Mouse (Mus musculus): ENCODE data around the gene Whrn.

Gene Whrn

DNA sequence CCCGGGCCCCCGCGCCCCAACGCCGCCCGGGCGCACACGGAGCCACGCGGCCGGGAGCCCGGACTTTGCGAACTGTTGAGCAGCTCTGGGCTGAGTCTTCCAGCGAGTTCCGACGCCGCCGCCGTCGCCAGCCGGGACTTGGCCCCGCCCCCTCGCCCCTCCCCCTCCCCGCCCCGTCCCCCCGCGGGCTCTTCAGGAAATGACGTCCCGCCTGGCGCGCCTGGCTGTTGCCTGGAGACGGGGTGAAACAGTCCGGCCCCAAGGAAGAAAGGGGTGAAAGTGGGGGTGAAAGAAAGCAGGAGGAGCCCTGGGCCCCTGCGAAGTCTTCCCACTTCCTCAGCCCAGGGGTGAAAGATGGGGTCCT is at the start of gene Whrn:
TSS of gene Whrn (minus strand) at position 77 of the 364 bp plus-strand sequence.
- peak; percentile 55 for DNase-seq (ENCODE audit: low spot score)

DNA sequence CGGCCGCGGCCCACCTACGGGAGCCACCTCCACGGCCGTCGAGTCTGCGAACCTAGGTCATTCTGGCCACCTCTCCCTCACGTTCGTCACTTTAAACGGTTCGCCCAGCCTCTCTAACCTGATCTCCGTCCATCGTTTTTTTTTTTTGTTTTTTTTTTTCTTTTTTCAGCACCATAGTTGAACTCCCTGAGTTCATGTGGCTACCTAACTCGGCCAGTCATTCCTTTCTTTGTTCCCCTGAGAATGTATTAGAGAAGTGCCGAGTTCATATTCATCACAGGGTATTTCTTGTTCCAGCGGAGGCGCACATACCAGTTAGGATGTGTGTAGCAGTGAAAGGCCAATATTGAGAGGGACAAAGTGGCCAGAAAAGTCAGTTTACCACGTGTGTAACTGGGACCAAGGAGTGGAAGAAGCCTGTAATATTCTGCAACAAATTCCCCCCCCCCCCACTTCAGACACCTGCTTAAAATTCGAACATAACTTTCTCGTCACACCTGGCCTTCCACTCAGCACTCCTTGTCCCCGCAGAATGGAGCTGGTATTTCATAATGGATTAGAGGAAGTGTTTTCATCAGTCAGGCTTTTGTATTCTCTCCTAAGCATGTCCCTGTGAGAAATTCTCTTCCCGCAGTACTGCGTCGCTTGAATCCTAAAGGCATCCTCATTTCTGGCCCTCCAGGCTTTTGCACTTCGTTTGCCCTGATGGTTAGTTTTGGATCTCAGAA is 49.6 kb upstream of the Whrn start:
- no peak for DNase-seq (ENCODE audit: low spot score)

DNA sequence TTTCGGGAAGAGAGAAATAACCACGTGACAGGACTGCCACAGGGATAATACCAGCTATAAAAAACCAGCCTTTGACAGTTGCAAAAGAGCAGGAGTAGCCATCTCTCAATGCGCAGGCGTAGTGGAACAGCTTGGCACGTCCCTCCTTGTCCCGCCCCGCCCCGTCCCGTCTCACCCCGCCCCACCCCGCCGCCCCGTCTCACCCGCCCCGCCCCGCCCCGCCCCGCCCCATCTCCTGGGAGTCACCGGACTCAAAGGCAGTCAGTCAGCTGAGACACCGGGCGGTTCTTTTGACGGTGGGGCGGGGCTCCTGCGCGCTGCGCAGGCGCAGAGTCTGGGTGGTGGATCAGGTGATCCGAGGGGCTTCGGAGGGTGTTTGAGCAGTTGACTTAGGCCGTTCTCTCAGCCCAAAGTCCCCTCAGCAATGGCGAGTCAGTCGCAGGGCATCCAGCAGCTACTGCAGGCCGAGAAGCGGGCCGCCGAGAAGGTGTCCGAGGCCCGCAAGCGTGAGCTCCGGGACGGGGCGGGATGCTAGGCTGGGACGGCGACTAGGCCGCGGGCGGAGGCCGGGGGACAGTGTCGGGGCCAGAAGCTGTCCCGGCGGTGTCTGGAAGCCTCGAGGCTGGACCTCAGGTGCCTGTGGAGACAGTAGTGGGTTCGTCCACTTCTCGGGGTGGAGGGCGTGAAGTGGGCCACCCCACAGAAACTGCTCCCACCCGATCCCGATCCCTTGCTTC is 48.9 kb upstream of the Whrn start, which contains the start of gene Atp6v1g1:
TSS of gene Atp6v1g1 (plus strand) at position 279 of the 737 bp plus-strand sequence.
- DNase-seq (ENCODE audit: low spot score), result peak; percentile 83

GRCm38 (mm10) chr4:63543746-63544493 is 48.1 kb upstream of the Whrn start:
- no peak for DNase-seq (ENCODE audit: low spot score)

GRCm38 (mm10) chr4:63542209-63542608 is 46.4 kb upstream of the Whrn start:
- no peak for DNase-seq (ENCODE audit: low spot score)

GRCm38 (mm10) chr4:63537602-63538001 is 41.8 kb upstream of the Whrn start:
- no peak for DNase-seq (ENCODE audit: low spot score)

GRCm38 (mm10) chr4:63530409-63530808 is 34.6 kb upstream of the Whrn start:
- DNase-seq (ENCODE audit: low spot score), result no peak

GRCm38 (mm10) chr4:63528946-63529345 is 33.2 kb upstream of the Whrn start:
- no peak for DNase-seq (ENCODE audit: low spot score)

DNA sequence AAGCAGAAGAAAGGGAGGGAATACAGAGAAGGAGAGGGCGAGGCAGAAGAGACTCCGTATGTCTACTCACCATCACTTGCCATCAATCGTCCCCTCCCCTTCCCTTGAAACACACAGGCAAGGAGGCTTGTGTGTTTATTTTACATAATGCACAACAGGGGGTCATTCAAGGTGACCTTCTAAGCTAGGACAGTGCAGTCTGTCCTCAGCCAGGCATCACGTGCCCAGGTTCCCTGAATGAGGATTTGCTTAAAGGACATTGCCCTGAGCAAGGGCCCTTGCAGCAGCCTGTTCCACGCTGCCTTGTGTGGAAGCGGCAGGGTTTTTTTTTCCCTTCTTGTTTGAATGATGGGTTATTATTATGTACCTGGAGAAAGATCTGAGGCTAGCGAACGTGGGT is 29.7 kb upstream of the Whrn start:
- DNase-seq (ENCODE audit: low spot score), result no peak

DNA sequence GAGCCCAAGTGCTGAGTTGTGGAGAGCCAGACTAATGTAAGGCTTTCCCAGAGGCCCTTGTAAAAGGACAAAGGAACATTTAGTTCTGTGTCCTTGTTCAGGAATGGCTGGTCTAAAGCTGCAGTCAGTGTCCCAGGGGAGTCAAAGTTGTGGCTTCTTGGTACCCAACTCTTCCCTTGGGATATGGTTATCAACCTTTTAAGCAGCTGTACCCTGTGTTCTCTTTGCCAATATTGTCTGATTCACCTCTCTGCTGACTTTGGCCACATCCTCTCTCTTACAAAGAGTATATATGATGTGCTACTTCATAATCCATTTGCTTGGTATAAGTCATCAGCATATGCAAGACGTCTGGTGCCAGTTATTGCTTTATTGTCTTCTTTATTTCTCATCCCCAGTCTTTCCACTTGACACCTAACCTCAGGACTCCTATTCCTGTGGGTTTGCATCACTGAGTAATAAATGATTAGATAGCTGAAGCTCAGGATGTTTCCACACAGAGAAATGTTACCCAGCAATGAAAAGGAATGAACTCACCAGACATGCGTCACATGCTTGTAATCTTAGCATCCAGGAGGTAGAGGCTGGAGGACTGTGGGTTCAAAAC is 26.1 kb upstream of the Whrn start:
- DNase-seq (ENCODE audit: low spot score), result no peak

DNA sequence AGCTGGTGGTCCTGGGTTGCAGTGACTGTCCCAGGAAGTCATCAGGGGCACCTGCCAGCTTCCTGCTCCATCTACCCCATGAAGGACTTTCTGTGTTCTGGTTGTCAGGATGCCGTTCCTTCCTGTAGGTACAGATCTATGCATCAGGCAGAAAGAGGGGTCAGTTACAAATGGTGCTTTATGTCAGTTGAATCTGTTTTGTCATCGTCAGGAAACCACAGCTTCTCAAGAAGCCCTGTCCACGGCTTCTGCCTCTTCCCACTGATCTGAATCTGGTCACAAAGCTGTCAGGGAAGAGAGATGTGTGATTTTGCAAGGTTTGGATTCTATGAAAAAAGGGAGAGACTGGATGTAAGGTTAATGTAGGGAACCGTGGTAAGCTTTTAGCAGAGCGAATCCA is 19.2 kb upstream of the Whrn start:
- DNase-seq (ENCODE audit: low spot score), result no peak

- DNase-seq (ENCODE audit: low spot score), result no peak
Measured at GRCm38 (mm10) chr4:63514454-63514984, 18.7 kb upstream of the Whrn start.

DNA sequence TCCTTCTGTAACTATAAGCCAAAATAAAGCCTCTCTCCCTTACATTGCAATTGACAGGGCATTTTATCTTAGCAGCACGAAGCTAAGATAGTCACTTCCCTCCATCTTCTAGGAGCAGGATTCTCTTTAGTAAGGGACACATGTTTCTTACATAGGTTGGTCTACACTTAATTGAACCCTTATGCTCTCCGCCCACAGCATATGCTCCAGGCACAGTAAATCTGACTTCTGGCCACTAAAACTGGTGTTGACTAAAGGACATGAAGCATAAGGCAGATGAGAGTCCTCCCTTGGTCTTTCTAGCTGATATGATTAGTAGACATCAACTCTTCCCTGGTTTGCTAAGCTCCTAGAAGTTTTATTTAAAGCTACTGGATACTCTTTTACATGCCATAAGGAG is 17.1 kb upstream of the Whrn start:
- DNase-seq (ENCODE audit: low spot score), result no peak

GRCm38 (mm10) chr4:63508232-63508631 is 12.4 kb upstream of the Whrn start:
- DNase-seq (ENCODE audit: low spot score), result peak; percentile 44

DNA sequence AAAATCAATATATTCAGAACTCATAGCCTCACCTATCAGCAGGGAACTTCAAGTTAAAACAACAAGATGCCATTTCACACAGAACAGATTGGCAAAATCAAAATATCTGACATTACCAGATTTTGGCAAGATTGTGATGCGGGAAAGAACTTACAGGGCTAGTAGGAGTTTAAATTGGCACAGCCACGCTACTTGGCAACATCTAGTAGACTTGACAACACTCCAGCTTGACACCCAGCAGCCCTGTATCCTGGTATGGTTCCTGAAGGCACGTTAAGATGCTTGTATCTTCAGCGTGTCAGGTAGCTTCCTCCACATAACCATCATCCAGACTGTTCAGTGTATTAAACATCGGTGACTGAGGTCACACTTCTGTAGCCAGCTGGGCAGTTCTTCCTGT is 11.7 kb upstream of the Whrn start:
- DNase-seq (ENCODE audit: low spot score), result no peak

DNA sequence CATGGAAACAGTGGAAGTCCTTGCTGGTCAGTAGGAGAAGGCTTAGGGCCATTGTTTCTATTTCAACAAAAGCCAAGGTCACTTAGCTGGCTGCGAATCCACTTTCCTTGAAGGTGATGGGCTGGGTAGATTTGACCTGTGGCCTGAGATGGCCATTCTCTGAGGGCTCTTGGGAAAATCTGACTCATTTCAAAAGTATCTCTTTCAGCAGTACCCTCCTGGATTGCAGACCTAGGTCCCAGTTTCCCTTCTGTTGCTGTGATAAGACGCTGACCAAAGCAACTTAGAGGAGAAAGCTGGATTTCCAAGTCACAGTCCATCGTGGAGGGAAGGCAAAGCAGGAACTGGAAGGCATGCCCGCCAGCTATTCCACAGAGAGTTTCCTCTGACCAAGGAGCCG is 8.2 kb upstream of the Whrn start:
- no peak for DNase-seq (ENCODE audit: low spot score)

DNA sequence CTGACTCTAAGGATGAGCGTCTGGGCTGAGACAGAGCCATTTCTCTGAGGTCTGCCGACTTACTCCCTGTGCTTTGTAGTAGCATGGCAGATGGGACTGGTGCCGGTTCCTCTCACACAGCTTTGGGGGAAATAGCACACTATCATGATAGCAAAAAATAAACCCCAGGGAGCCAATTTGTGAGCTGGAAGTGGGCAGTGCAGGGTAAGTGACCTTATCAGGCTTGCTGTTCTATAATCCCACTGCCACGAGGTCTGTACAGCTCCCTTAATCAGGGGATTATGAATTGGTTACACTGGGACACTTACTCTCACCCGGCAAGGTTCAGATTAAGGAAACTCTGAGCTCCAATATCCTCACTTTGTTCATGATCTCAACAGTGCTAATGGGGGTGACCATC is 5.3 kb upstream of the Whrn start:
- no peak for DNase-seq (ENCODE audit: low spot score)

DNA sequence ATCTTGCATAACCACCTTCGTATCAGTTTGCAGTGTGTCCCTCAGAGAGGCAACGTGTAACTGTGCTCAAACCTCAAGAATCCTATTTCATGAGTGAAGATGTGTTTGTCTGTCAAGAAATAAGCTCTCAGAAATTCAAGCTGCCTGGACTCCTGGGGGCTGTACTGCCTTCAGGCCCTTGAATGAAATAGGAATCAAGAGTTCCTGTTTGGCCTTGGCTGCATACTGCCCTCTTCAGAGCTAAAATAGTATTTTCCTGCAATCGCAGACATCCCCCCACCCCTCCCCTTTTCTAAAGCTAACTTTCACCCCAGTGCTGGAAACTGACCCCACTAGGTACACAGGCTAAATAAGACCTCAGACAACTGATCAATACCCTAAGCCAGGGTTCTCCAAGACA is 2.6 kb upstream of the Whrn start:
- DNase-seq (ENCODE audit: low spot score), result no peak

GRCm38 (mm10) chr4:63496312-63496711 is 521 bp upstream of the Whrn start:
- DNase-seq (ENCODE audit: low spot score), result no peak

DNA sequence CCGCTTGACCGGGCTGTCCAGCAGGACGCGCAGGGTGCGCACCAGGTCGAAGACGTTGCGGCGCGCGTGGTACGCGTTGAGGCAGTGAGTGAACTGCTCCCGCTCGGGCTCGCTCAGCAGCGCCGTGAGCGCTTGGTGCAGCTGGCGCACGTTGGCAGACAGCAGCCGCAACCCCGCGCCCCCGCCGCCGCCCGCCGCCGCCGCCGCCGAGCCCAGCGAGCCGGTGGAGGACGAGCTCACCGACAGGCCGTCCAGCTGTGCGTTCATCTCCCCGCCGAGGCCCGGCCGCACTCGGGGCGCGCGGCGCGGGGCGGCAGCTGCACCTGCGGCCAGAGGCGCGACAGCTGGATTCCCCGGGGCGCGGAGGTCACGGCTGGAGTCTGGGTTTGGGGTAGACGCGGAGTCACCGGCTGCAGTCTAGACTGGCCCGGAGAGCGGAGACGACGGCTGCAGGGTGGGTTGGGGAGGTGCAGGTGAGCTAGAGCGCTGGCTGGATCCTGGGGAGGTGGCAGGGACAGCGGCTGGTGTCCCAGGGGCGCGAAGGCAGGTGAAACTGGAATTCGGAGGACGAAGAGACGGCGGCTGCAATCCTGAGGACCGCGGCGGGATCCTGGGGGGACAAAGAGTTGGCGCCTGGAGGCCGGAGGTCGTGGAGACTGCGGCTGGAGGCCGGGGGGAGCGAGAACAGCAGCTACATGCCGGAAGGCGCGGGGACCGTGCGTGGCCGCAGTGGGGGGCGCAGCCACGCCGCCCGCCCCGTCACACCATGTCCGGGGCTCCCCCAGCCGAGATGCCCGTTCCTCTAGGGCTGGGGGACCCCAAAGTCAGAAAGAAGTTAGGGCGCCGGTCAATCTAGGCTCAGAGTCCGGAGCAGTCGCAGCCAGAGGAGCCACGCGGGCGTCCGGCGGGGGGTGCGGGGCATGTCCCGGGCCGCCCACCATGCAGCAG is 550 bp downstream of the Whrn start:
- DNase-seq (ENCODE audit: low spot score), result peak; percentile 26

DNA sequence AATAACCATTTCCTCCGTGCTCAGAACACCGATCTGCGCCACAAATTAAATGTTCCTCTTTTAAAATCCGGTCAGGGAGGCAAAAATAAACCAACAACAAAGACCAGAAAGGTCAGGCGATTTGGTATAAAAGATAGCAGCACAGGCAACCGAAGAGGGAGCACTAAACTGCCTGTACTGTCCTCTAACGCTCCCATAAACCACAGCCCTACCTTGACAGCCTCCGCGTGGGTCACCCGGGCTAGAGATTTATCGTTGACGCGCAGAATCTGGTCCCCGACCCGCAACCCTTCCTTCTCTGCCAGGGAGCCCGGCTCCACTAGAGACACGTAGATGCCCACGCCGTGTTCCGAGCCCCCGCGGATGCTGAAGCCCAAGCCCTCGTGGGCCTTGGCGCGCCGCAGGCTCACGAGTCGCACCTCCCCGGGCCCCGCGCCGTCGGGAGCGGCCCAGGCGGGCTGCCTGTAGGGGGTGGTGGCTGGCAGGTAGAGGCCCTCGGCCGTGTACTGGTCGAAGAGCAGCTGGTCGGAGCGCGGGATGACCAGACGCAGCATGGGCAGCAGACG is 1.3 kb downstream of the Whrn start:
- peak; percentile 2 for DNase-seq (ENCODE audit: low spot score)
